Mouse (Mus musculus) spleen, adult 18-20 months (tissue): Measurements from ENCODE around the gene Dpep3.
A peak's percentile ranks its signal among the peaks of the same experiment; 100 is the strongest.

ENCODE experiments used
- DNase-seq, 2 experiments: peaks; one replicate each; pipeline ENCODE4 v3.0.0; 2022; ENCODE audit warnings: mixed read lengths in 2 of 2

Gene Dpep3

GRCm38 (mm10) chr8:105971019-105971720, 8.1 kb downstream of the Dpep3 start:
- no peak for DNase-seq

DNA sequence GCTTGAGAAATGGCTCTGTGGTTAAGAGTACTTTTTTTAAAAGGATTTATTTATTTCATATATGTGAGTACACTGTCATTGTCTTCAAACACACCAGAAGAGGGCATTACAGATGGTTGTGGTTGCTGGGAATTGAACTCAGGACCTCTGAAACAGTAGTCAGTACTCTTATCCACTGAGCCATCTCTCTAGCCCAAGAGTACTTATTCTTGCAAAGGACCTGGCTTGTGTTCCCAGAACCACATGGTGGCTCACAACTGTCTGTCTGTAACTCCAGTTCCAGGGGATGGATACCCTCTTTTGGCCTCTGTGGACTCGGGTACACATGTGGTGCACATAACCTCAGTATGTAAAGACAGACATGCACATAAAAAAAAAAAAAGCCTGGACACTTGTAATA, 9.9 kb downstream of the Dpep3 start:
- no peak for DNase-seq

GRCm38 (mm10) chr8:105966692-105967311, 12.4 kb downstream of the Dpep3 start:
- no peak for DNase-seq

- peak; percentile 69 to 78 for DNase-seq
Measured at GRCm38 (mm10) chr8:105965905-105966341, 13.3 kb downstream of the Dpep3 start, which contains the start of gene Slc12a4. Gene Slc12a4, minus strand, starts transcription at chr8:105966097.

- DNase-seq, result peak; percentile 14 to 31
Measured at GRCm38 (mm10) chr8:105965266-105965904, 13.8 kb downstream of the Dpep3 start.

- DNase-seq, result no peak
Measured at GRCm38 (mm10) chr8:105964506-105965265, 14.5 kb downstream of the Dpep3 start.

GRCm38 (mm10) chr8:105961536-105961935, 17.7 kb downstream of the Dpep3 start:
- DNase-seq, result no peak

- no peak for DNase-seq
Measured at GRCm38 (mm10) chr8:105961101-105961500, 18.1 kb downstream of the Dpep3 start.

DNA sequence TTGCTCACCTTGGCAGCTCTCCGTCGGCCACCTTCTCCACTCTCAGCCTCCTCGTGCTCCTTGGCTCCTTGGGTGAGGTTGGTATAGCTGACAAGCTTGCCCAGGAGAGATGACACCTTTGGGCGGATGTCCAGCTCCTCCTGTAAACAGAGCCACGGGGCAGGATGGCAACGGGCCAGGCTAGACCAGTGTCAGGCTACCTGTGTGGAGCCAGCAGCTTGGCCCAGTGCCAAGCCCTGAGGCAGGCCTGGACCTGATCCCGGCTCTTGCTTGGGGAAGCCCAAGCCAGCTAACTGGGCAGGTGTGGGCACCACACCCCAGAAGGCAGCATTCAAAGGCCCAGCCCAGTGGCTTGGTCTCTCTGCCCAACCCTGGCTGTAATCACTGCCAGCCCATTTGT, 19.9 kb downstream of the Dpep3 start:
- no peak for DNase-seq

DNA sequence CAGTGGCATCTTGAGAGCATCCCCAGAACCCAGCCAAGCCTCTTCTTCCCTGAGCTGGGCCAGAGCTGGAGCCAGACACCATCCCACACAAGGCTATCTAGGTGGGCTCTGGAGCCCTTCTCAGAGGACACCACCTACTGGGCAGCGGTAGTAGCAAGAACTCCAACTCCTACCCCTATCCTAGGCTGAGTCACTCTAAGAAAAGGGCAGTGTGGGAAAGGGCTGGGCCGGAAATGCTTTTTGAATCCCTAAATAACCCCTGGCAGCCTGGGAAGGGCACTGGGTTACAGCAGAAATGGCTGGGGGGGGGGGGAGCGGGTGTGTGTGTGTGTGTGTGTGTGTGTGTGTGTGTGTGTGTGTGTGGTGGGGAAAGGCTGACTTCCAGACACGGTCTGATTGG, 21.4 kb downstream of the Dpep3 start:
- DNase-seq, result no peak

- DNase-seq, result no peak
Measured at GRCm38 (mm10) chr8:105956556-105956955, 22.7 kb downstream of the Dpep3 start.

GRCm38 (mm10) chr8:105951057-105951659, 28.1 kb downstream of the Dpep3 start:
- DNase-seq, result no peak

GRCm38 (mm10) chr8:105949350-105949749, 29.9 kb downstream of the Dpep3 start:
- DNase-seq, result no peak

DNA sequence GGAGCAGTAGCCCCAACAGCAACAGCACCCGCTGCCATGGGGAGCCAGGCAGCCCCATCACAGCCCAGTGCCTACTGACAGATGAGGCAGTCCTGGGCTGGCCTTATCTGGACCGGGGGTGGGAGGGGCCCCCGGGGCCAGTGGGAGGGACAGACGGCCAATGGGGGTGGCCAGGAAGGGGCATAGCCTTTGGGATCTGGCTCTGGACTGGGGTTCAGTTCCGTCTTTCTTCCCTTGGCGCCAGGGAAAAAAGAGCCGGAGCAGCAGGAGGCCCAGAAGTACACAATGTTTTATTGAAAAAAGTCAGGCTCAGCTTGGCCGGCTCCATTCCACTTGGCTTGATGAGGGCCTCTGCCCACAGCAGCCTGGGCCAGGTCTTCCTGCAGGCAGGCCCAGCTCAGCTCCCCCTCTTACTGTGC, 35.9 kb downstream of the Dpep3 start, which contains the start of gene Lcat:
Gene Lcat (minus strand): TSS at position 62 of the 419 bp plus-strand sequence.
- no peak for DNase-seq

DNA sequence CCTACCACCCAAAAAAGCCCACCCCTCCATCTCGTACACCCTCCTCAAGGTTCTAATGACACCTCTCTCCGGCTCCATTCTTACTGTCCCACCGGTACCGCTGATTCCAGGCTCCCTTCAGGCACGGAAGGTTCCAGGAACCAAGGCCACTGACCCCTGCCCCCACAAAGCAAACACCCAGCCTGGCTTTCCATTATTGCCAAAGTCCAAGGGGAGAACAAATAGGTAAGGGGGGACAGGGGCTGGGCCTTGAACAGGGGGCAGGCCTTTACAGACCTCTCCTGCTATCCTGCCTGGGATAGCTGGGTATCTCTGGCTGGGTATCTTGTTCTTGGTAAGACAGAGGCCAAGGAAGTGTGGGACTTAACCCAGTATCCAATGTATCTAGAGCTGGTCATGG, 36.7 kb downstream of the Dpep3 start:
- no peak for DNase-seq

GRCm38 (mm10) chr8:105942026-105942425, 37.2 kb downstream of the Dpep3 start:
- DNase-seq, result no peak

- no peak for DNase-seq
Measured at GRCm38 (mm10) chr8:105938306-105938669, 40.9 kb downstream of the Dpep3 start, which contains the start of gene Psmb10. Gene Psmb10, minus strand, starts transcription at chr8:105938444.

GRCm38 (mm10) chr8:105937496-105938305, 41.5 kb downstream of the Dpep3 start:
- DNase-seq, result peak; percentile 47 to 57

DNA sequence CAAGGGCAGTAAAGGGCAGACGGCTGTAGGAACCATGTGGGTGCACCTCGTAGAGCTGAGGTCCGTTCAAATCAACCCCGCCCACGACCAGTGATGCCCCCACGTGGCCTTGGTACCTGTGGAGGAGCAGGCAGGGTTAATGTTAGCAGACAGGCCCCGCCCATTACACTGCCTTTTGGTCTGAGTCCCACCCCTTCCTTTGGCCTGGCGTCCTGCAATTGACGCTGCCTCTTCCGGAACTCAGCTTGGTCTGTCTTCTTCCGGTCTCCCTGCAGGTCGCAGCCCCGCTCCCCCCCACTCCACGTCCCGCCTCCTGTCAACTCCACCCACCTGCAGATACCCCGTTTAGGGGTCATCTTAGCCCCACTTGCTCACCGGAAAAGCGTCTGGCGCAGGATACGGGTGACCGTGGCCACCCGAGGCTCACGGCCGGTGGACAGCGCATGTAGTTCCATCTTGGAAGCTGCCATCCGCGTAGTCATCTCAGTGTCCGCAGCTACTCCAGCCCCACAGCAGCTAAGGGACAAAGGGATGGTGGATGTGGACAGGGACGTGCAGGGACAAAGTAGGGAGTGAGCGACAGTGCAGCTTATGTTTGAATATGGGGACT, 42.3 kb downstream of the Dpep3 start:
- peak; percentile 82 for DNase-seq

- DNase-seq, result no peak
Measured at GRCm38 (mm10) chr8:105935863-105936603, 43.2 kb downstream of the Dpep3 start.
